Mouse (Mus musculus): Measurements from ENCODE around the gene Nt5c2. TPM values are rescaled to one million over a fixed set of nuclear protein-coding genes. Genes with fewer than 3 reads are reported as not detected.

Gene Nt5c2
- polyA plus RNA-seq, 1 experiment from 2014 or later: 106 TPM

DNA sequence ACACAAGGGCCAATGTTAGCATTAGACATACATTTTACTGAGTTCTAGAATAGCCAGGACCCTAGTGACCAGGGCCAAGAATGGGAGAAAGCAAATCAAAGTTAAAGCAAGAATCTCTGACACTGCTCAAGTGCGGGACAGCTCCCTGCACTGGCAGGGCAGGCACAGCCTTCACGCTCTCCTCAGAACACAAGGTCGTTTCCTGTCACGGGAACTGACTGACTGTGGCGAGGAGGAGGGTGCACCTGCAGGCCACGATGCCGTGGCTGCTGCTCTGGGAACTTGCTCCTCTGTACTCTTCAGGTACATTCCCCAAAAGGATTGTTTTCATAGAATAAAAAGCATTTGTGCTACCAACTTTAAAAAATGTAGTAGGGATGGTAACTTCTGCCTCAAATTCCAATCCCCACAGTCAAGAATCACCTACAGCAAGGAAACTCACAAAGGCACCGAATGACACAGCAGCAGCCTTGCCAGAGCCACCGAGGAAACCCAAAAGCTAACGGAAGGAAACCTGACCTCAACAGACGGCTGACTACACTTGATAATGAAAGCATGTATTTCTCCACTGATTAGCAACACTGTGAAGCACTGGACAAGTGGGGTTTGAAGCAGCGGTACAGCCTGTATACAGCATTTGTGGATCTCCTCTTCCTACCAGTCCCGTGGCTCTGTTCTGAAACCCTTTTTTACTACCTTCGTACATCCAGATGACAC lies 127.0 kb downstream of the Nt5c2 start:
- H3K9me3 ChIP-seq (ENCODE audit: control insufficient read depth, low read depth, low read length): no peaks in the 10 kb centered on the region
- H3K4me1 ChIP-seq (ENCODE audit: control insufficient read depth, insufficient read depth, low read length): no peaks in the 10 kb centered on the region
- no peak overlapping the region for H3K4me2 ChIP-seq (replicated peaks; ENCODE audit: low read depth, low read length)
- H3K27me3 ChIP-seq (ENCODE audit: control insufficient read depth, insufficient read depth, low read length): no peaks in the 10 kb centered on the region
- no peak overlapping the region for H3K27ac ChIP-seq (ENCODE audit: low read length)
- H3K36me3 ChIP-seq (ENCODE audit: control insufficient read depth, insufficient read depth, low read length): peaks cover 67% of the 10 kb centered on the region
- no peak overlapping the region for H3K9ac ChIP-seq (replicated peaks; ENCODE audit: low read depth, low read length)
- 74% methylated on average over 14 of the region's 14 CpGs for whole genome bisulfite sequencing
- ATAC-seq (ENCODE audit: insufficient number of reproducible peaks, insufficient read depth, low FRiP score, low read depth): no peak
- no peak overlapping the region for H3K4me3 ChIP-seq (ENCODE audit: low read depth, low read length)

DNA sequence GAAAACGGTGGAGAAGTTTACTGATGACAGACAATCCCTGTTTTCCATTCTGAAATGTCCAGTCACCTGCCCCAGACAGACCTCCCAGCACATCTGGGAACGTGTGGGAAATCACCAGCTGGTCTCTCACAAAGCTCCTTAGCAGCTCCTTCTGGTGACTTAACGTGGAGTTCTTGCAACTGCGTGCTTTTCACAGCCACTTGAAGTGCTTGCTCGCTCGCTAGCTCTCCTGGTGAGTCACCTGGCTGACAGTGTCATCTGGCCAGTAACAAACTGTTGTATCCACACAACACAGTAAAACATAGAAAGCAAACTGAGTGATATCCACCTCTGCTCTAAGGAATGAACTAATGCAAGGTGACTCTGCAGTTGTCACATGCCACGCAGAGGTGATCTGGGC lies 128.1 kb downstream of the Nt5c2 start:
- no peaks in the 10 kb centered on the region for H3K4me1 ChIP-seq (ENCODE audit: control insufficient read depth, insufficient read depth, low read length)
- peaks cover 64% of the 10 kb centered on the region for H3K36me3 ChIP-seq (ENCODE audit: control insufficient read depth, insufficient read depth, low read length)
- no peak overlapping the region for H3K4me2 ChIP-seq (replicated peaks; ENCODE audit: low read depth, low read length)
- no peak overlapping the region for H3K4me3 ChIP-seq (ENCODE audit: low read depth, low read length)
- no peaks in the 10 kb centered on the region for H3K9me3 ChIP-seq (ENCODE audit: control insufficient read depth, low read depth, low read length)
- no peak overlapping the region for H3K9ac ChIP-seq (replicated peaks; ENCODE audit: low read depth, low read length)
- no peak for ATAC-seq (ENCODE audit: insufficient number of reproducible peaks, insufficient read depth, low FRiP score, low read depth)
- no peak overlapping the region for H3K27ac ChIP-seq (ENCODE audit: low read length)
- H3K27me3 ChIP-seq (ENCODE audit: control insufficient read depth, insufficient read depth, low read length): no peaks in the 10 kb centered on the region
- 83% methylated on average over 7 of the region's 7 CpGs for WGBS

DNA sequence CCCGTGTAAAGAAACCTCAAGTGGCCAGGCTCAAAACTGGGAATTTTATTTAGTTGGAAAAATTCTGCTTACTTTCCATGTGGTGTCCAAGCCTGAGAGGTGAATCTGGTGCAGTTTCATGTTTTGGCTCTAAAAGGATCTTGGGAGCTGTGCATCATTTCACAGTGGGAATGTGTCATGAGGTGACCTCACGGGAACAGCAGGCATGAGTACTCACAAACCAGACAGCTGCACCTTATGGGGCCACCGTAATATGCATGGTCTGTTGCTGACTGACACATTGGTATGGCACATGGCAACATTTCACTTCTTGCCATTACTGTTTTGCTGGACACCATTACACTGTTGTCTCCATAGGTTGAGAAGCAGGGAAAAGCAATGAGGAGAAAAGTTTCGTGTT lies 129.6 kb downstream of the Nt5c2 start:
- Histone ChIP-seq H3K9me3 (ENCODE audit: control insufficient read depth, low read depth, low read length) (no peaks in the 10 kb centered on the region), H3K4me1 (ENCODE audit: control insufficient read depth, insufficient read depth, low read length) (no peaks in the 10 kb centered on the region), H3K36me3 (ENCODE audit: control insufficient read depth, insufficient read depth, low read length) (peaks cover 57% of the 10 kb centered on the region), H3K27me3 (ENCODE audit: control insufficient read depth, insufficient read depth, low read length) (no peaks in the 10 kb centered on the region), H3K9ac (replicated peaks; ENCODE audit: low read depth, low read length) (no peak overlapping the region), H3K4me2 (replicated peaks; ENCODE audit: low read depth, low read length) (no peak overlapping the region), H3K27ac (ENCODE audit: low read length) (peak overlapping the region; percentile 55; the same call in 1 of the 2 replicates), H3K4me3 (ENCODE audit: low read depth, low read length) (no peak overlapping the region)
- ATAC-seq (ENCODE audit: insufficient number of reproducible peaks, insufficient read depth, low FRiP score, low read depth): no peak
- WGBS: 92% methylated on average over 4 of the region's 4 CpGs

DNA sequence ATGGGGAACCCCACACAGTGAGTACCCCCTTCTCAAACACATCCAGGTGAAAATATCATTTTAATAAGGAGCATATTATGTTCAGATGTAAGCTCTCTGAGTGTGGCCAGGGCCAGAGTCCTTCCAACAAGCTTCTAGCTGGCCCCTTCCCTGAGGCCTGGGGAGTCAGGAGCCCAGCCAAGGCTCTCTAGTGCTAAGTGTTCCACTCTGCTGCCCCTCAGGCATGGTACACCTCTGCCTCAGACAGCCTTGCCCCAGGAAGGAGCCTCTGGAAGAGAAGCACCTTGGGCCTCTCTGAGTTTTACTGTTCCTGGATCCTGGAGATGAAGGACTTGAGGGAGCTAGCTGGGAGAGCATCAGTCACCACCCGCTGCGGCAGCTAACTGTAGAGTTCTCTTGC lies 135.1 kb downstream of the Nt5c2 start:
- no peak overlapping the region for H3K9ac ChIP-seq (replicated peaks; ENCODE audit: low read depth, low read length)
- H3K27me3 ChIP-seq (ENCODE audit: control insufficient read depth, insufficient read depth, low read length): no peaks in the 10 kb centered on the region
- H3K4me3 ChIP-seq (ENCODE audit: low read depth, low read length): no peak overlapping the region
- H3K9me3 ChIP-seq (ENCODE audit: control insufficient read depth, low read depth, low read length): no peaks in the 10 kb centered on the region
- H3K4me2 ChIP-seq (replicated peaks; ENCODE audit: low read depth, low read length): no peak overlapping the region
- H3K36me3 ChIP-seq (ENCODE audit: control insufficient read depth, insufficient read depth, low read length): peaks cover 15% of the 10 kb centered on the region; the same call in 1 of the 2 replicates
- 94% methylated on average over 2 of the region's 2 CpGs for WGBS
- H3K4me1 ChIP-seq (ENCODE audit: control insufficient read depth, insufficient read depth, low read length): no peaks in the 10 kb centered on the region
- no peak for ATAC-seq (ENCODE audit: insufficient number of reproducible peaks, insufficient read depth, low FRiP score, low read depth)
- no peak overlapping the region for H3K27ac ChIP-seq (ENCODE audit: low read length)

DNA sequence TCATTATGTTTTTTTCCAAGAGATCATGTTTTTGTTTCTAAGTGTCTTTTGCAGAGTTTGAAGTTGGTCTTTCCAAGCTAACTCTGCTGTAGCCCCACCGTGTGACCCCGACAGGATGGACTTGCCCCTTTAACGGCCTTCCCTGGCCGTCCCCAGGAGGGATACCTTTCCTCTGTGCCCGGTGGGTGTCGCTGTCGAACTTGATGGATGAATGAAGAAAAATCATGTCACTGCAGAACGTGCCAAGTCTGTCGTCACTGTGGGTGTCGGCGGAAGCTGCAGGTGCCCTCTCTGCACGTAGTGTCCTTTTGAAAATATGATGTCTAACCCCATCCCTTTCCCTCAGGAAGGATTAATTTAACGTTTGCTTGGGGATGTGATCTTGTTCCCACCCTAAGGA lies 136.6 kb downstream of the Nt5c2 start:
- ATAC-seq (ENCODE audit: insufficient number of reproducible peaks, insufficient read depth, low FRiP score, low read depth): no peak

DNA sequence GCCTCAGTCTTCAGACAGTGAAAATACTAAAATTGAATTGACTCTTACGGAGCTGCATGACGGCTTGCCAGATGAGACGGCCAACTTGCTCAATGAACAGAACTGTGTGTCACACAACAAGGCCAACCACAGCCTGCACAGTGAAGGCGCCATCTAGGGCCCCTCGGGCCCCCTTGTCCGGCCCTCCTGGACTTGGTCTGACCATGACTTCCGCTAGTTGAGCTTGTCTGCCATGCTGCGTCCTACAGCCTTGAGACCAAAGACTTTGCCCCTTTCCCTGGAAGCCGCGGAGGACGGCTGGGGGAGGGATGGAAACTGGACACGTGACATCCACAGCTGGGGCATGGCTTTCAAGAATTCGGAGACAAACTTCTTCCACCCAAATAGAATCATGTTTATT lies 137.1 kb downstream of the Nt5c2 start:
- H3K27ac ChIP-seq (ENCODE audit: low read length): no peak overlapping the region
- no peak for ATAC-seq (ENCODE audit: insufficient number of reproducible peaks, insufficient read depth, low FRiP score, low read depth)

More for the DNA sequence above, 136.6 kb downstream of the Nt5c2 start:
- Histone ChIP-seq H3K4me3 (ENCODE audit: low read depth, low read length) (no peak overlapping the region), H3K36me3 (ENCODE audit: control insufficient read depth, insufficient read depth, low read length) (peaks cover 7% of the 10 kb centered on the region; the same call in 1 of the 2 replicates), H3K27me3 (ENCODE audit: control insufficient read depth, insufficient read depth, low read length) (no peaks in the 10 kb centered on the region), H3K9ac (replicated peaks; ENCODE audit: low read depth, low read length) (no peak overlapping the region), H3K27ac (ENCODE audit: low read length) (no peak overlapping the region), H3K4me2 (replicated peaks; ENCODE audit: low read depth, low read length) (no peak overlapping the region), H3K9me3 (ENCODE audit: control insufficient read depth, low read depth, low read length) (no peaks in the 10 kb centered on the region), H3K4me1 (ENCODE audit: control insufficient read depth, insufficient read depth, low read length) (no peaks in the 10 kb centered on the region)
- 44% methylated on average over 13 of the region's 13 CpGs for WGBS

DNA sequence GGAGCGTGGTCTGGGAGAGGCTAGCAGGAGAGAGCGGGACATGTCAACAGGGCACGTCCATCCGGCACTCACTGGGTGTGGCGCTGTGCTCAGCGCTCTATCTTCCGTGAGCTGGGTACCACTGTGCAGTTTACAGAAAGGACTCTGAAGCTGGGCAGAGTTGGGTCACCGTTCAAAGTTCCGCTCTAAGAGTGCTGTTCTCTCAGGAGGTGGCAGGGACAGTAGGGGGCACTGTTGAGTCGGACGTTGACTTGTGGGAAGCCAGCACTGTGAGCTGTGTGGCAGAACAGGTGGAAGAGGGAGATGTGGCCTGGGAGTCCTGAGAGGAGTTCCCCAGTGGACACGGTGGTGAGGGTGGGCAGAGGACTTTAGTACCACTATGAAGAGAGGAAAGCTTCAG lies 139.2 kb downstream of the Nt5c2 start:
- no peaks in the 10 kb centered on the region for H3K4me1 ChIP-seq (ENCODE audit: control insufficient read depth, insufficient read depth, low read length)
- H3K4me3 ChIP-seq (ENCODE audit: low read depth, low read length): no peak overlapping the region
- peak; percentile 65; the same call in 1 of the 2 replicates for ATAC-seq (ENCODE audit: insufficient number of reproducible peaks, insufficient read depth, low FRiP score, low read depth)
- no peaks in the 10 kb centered on the region for H3K36me3 ChIP-seq (ENCODE audit: control insufficient read depth, insufficient read depth, low read length)
- H3K4me2 ChIP-seq (replicated peaks; ENCODE audit: low read depth, low read length): no peak overlapping the region
- H3K9ac ChIP-seq (replicated peaks; ENCODE audit: low read depth, low read length): no peak overlapping the region
- WGBS: 42% methylated on average over 12 of the region's 12 CpGs
- H3K9me3 ChIP-seq (ENCODE audit: control insufficient read depth, low read depth, low read length): no peaks in the 10 kb centered on the region
- H3K27me3 ChIP-seq (ENCODE audit: control insufficient read depth, insufficient read depth, low read length): no peaks in the 10 kb centered on the region
- H3K27ac ChIP-seq (ENCODE audit: low read length): no peak overlapping the region

More for the DNA sequence above, 137.1 kb downstream of the Nt5c2 start:
- Histone ChIP-seq H3K4me3 (ENCODE audit: low read depth, low read length) (no peak overlapping the region), H3K9ac (replicated peaks; ENCODE audit: low read depth, low read length) (no peak overlapping the region), H3K27me3 (ENCODE audit: control insufficient read depth, insufficient read depth, low read length) (no peaks in the 10 kb centered on the region), H3K4me1 (ENCODE audit: control insufficient read depth, insufficient read depth, low read length) (no peaks in the 10 kb centered on the region), H3K4me2 (replicated peaks; ENCODE audit: low read depth, low read length) (no peak overlapping the region), H3K9me3 (ENCODE audit: control insufficient read depth, low read depth, low read length) (no peaks in the 10 kb centered on the region), H3K36me3 (ENCODE audit: control insufficient read depth, insufficient read depth, low read length) (peaks cover 6% of the 10 kb centered on the region; the same call in 1 of the 2 replicates)
- 85% methylated on average over 13 of the region's 13 CpGs for WGBS

DNA sequence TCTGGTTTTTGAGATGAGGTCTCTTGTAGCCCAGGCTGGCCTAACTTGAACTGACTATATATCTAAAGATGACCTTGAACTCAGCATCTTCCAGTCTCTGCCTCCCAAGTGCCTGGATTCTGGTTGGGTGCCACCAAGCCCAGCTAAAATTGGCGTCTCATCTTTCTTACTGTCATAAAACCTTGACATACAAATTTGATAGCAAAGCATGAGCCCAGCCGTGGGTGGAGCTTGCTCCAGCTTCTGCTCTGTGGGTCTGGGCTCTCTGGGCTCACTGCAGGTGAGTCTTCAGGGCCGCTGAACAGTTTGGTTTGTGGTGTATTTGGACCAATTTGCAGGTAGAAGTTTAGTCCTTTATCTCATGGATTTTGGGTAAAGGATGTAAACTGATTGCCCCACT lies 141.0 kb downstream of the Nt5c2 start:
- Histone ChIP-seq H3K9ac (replicated peaks; ENCODE audit: low read depth, low read length) (no peak overlapping the region), H3K27me3 (ENCODE audit: control insufficient read depth, insufficient read depth, low read length) (no peaks in the 10 kb centered on the region)
- 85% methylated on average over 3 of the region's 3 CpGs for WGBS

DNA sequence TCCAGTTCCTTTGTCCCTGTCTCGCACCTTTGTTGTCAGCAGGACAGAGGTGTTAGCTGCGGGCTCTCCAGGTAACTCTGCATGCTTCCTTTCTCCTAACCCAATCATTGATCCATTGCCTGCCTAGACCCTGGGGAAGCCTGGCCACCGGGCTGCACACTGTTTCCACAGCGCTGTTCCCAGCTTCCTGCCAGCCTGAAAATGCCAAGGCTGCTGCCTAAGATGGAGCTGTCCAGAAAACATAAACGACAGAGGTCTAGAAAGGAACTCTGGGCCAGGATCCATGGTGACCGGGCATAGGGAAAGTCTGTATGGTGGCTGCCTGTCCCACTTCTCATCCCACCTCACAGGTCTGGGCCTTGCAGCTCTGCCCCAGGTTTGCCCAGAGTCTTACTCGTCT lies 143.3 kb downstream of the Nt5c2 start:
- no peaks in the 10 kb centered on the region for H3K9me3 ChIP-seq (ENCODE audit: control insufficient read depth, low read depth, low read length)
- no peak for ATAC-seq (ENCODE audit: insufficient number of reproducible peaks, insufficient read depth, low FRiP score, low read depth)
- H3K4me3 ChIP-seq (ENCODE audit: low read depth, low read length): no peak overlapping the region
- no peak overlapping the region for H3K4me2 ChIP-seq (replicated peaks; ENCODE audit: low read depth, low read length)
- no peak overlapping the region for H3K9ac ChIP-seq (replicated peaks; ENCODE audit: low read depth, low read length)
- WGBS: 69% methylated on average over 7 of the region's 7 CpGs
- no peaks in the 10 kb centered on the region for H3K27me3 ChIP-seq (ENCODE audit: control insufficient read depth, insufficient read depth, low read length)
- no peaks in the 10 kb centered on the region for H3K4me1 ChIP-seq (ENCODE audit: control insufficient read depth, insufficient read depth, low read length)
- H3K36me3 ChIP-seq (ENCODE audit: control insufficient read depth, insufficient read depth, low read length): no peaks in the 10 kb centered on the region
- H3K27ac ChIP-seq (ENCODE audit: low read length): no peak overlapping the region

More for the DNA sequence above, 141.0 kb downstream of the Nt5c2 start:
- Histone ChIP-seq H3K36me3 (ENCODE audit: control insufficient read depth, insufficient read depth, low read length) (no peaks in the 10 kb centered on the region), H3K4me3 (ENCODE audit: low read depth, low read length) (no peak overlapping the region), H3K4me1 (ENCODE audit: control insufficient read depth, insufficient read depth, low read length) (no peaks in the 10 kb centered on the region), H3K27ac (ENCODE audit: low read length) (no peak overlapping the region), H3K9me3 (ENCODE audit: control insufficient read depth, low read depth, low read length) (no peaks in the 10 kb centered on the region), H3K4me2 (replicated peaks; ENCODE audit: low read depth, low read length) (no peak overlapping the region)
- ATAC-seq (ENCODE audit: insufficient number of reproducible peaks, insufficient read depth, low FRiP score, low read depth): no peak
